Mouse (Mus musculus) forebrain, embryonic 12.5 days (tissue): ENCODE measurements around the gene Dspp. TPM values are rescaled to one million over a fixed set of nuclear protein-coding genes. Genes with fewer than 3 reads are reported as not detected.

Experiments used
- ATAC-seq: fragments of 200-750 bp; cut with Nextera tagmentation; 2 replicates; pipeline ENCODE4 v1.8.0; 2017; ENCODE audit warnings: moderate TSS enrichment; ENCODE audit not compliant: low FRiP score
- H3K27ac ChIP-seq: fragments of 300-500 bp; sonication (generic); 2 replicates; pipeline ENCODE4 v1.5.1; 2016; ENCODE audit warnings: mild to moderate bottlenecking
- H3K27me3 ChIP-seq: fragments of 300-500 bp; sonication (generic); 2 replicates; pipeline ENCODE4 v1.6.1; 2016; ENCODE audit warnings: mild to moderate bottlenecking
- H3K36me3 ChIP-seq: fragments of 300-500 bp; sonication (generic); replicated peaks from 2 replicates; pipeline ENCODE4 v1.6.1; 2016; ENCODE audit warnings: mild to moderate bottlenecking
- H3K4me1 ChIP-seq: fragments of 300-500 bp; sonication (generic); 2 replicates; pipeline ENCODE4 v1.6.1; 2016
- H3K4me2 ChIP-seq: fragments of 300-500 bp; sonication (generic); 2 replicates; pipeline ENCODE4 v1.6.1; 2016; ENCODE audit warnings: mild to moderate bottlenecking, moderate library complexity
- H3K4me3 ChIP-seq: fragments of 300-500 bp; sonication (generic); replicated peaks from 2 replicates; pipeline ENCODE4 v1.5.1; 2016; ENCODE audit warnings: mild to moderate bottlenecking
- H3K9ac ChIP-seq: fragments of 300-500 bp; sonication (generic); 2 replicates; pipeline ENCODE4 v1.6.1; 2016; ENCODE audit warnings: mild to moderate bottlenecking
- H3K9me3 ChIP-seq: fragments of 300-500 bp; sonication (generic); 2 replicates; pipeline ENCODE4 v1.6.1; 2016
- WGBS: fragments of 180-500 bp; shearing (Covaris S2); methylation state at CpG from one replicate; pipeline ENCODE4 v1.1.7; 2016; 5-methylcytosine and 5-hydroxymethylcytosine counted together
- polyA plus RNA-seq: library from polyadenylated mRNA; unstranded; fragments of >200 nt; fragmentation: Nextera tagmentation; extraction: Ambion mirVana; gene quantifications from 2 replicates; pipeline ENCODE4 v1.2.1, GENCODE M21; 2016

Gene Dspp
- polyA plus RNA-seq = not detected in 2 replicates

GRCm38 (mm10) chr5:104170412-104170811 lies at the start of gene Dspp:
TSS of gene Dspp (plus strand) at chr5:104170712.
- no peak within 1 kb of the TSS for H3K4me3 ChIP-seq
- H3K4me1 ChIP-seq = no peaks in the 10 kb centered on the region
- no peak within 1 kb of the TSS for H3K4me2 ChIP-seq
- 88% methylated on average over 7 of the region's 7 CpGs for WGBS
- no peak for ATAC-seq
- no peaks in the 10 kb centered on the region for H3K27me3 ChIP-seq
- no peak within 1 kb of the TSS for H3K27ac ChIP-seq
- H3K36me3 ChIP-seq = no peaks in the 10 kb centered on the region
- H3K9me3 ChIP-seq = no peaks in the 10 kb centered on the region
- no peak within 1 kb of the TSS for H3K9ac ChIP-seq

- Histone ChIP-seq H3K9ac (no peak overlapping the region), H3K4me2 (no peak overlapping the region), H3K27ac (no peak overlapping the region), H3K36me3 (no peaks in the 10 kb centered on the region), H3K9me3 (no peaks in the 10 kb centered on the region), H3K4me1 (no peaks in the 10 kb centered on the region), H3K27me3 (no peaks in the 10 kb centered on the region), H3K4me3 (no peak overlapping the region)
- ATAC-seq = no peak
- 92% methylated on average over 6 of the region's 6 CpGs for WGBS
Observed at GRCm38 (mm10) chr5:104124016-104124658, 46.4 kb upstream of the Dspp start.

GRCm38 (mm10) chr5:104126561-104127320 lies 43.8 kb upstream of the Dspp start:
- Histone ChIP-seq H3K9me3 (no peaks in the 10 kb centered on the region), H3K4me3 (no peak overlapping the region), H3K27me3 (no peaks in the 10 kb centered on the region), H3K4me1 (no peaks in the 10 kb centered on the region), H3K4me2 (no peak overlapping the region), H3K9ac (no peak overlapping the region), H3K36me3 (no peaks in the 10 kb centered on the region), H3K27ac (no peak overlapping the region)
- ATAC-seq = no peak
- WGBS = 89% methylated on average over 12 of the region's 12 CpGs

GRCm38 (mm10) chr5:104127351-104127750 lies 43.2 kb upstream of the Dspp start:
- 81% methylated on average over 1 of the region's 1 CpGs for WGBS
- H3K9me3 ChIP-seq = no peaks in the 10 kb centered on the region
- H3K27me3 ChIP-seq = no peaks in the 10 kb centered on the region
- H3K27ac ChIP-seq = no peak overlapping the region
- no peak overlapping the region for H3K9ac ChIP-seq
- H3K36me3 ChIP-seq = no peaks in the 10 kb centered on the region
- no peaks in the 10 kb centered on the region for H3K4me1 ChIP-seq
- no peak for ATAC-seq
- no peak overlapping the region for H3K4me3 ChIP-seq
- H3K4me2 ChIP-seq = no peak overlapping the region

GRCm38 (mm10) chr5:104128281-104129031 lies 42.1 kb upstream of the Dspp start:
- Histone ChIP-seq H3K4me2 (no peak overlapping the region), H3K36me3 (no peaks in the 10 kb centered on the region), H3K9ac (no peak overlapping the region), H3K9me3 (no peaks in the 10 kb centered on the region), H3K27ac (no peak overlapping the region), H3K4me1 (no peaks in the 10 kb centered on the region), H3K27me3 (no peaks in the 10 kb centered on the region), H3K4me3 (no peak overlapping the region)
- WGBS = 83% methylated on average over 12 of the region's 12 CpGs
- no peak for ATAC-seq

GRCm38 (mm10) chr5:104130891-104131290 lies 39.6 kb upstream of the Dspp start:
- Histone ChIP-seq H3K4me3 (no peak overlapping the region), H3K9ac (no peak overlapping the region), H3K27me3 (no peaks in the 10 kb centered on the region), H3K36me3 (no peaks in the 10 kb centered on the region), H3K4me2 (no peak overlapping the region), H3K9me3 (no peaks in the 10 kb centered on the region), H3K4me1 (no peaks in the 10 kb centered on the region), H3K27ac (no peak overlapping the region)
- WGBS = 92% methylated on average over 4 of the region's 4 CpGs
- no peak for ATAC-seq

GRCm38 (mm10) chr5:104131544-104131943 lies 39.0 kb upstream of the Dspp start:
- no peaks in the 10 kb centered on the region for H3K27me3 ChIP-seq
- no peaks in the 10 kb centered on the region for H3K36me3 ChIP-seq
- H3K4me2 ChIP-seq = no peak overlapping the region
- no peaks in the 10 kb centered on the region for H3K9me3 ChIP-seq
- no peak overlapping the region for H3K9ac ChIP-seq
- H3K4me3 ChIP-seq = no peak overlapping the region
- H3K4me1 ChIP-seq = no peaks in the 10 kb centered on the region
- H3K27ac ChIP-seq = no peak overlapping the region
- no peak for ATAC-seq
- 74% methylated on average over 4 of the region's 4 CpGs for WGBS

- Histone ChIP-seq H3K27ac (no peak overlapping the region), H3K4me3 (no peak overlapping the region), H3K4me1 (no peaks in the 10 kb centered on the region), H3K9me3 (no peaks in the 10 kb centered on the region), H3K36me3 (no peaks in the 10 kb centered on the region), H3K27me3 (no peaks in the 10 kb centered on the region), H3K9ac (no peak overlapping the region), H3K4me2 (no peak overlapping the region)
- no peak for ATAC-seq
- 80% methylated on average over 4 of the region's 4 CpGs for WGBS
Observed at GRCm38 (mm10) chr5:104133752-104134151, 36.8 kb upstream of the Dspp start.

- Histone ChIP-seq H3K36me3 (no peaks in the 10 kb centered on the region), H3K4me3 (no peak overlapping the region), H3K4me2 (no peak overlapping the region), H3K27me3 (no peaks in the 10 kb centered on the region), H3K27ac (no peak overlapping the region), H3K9me3 (no peaks in the 10 kb centered on the region), H3K4me1 (no peaks in the 10 kb centered on the region), H3K9ac (no peak overlapping the region)
- no peak for ATAC-seq
- 78% methylated on average over 10 of the region's 10 CpGs for WGBS
Observed at GRCm38 (mm10) chr5:104137920-104138541, 32.5 kb upstream of the Dspp start.

GRCm38 (mm10) chr5:104141067-104141466 lies 29.4 kb upstream of the Dspp start:
- Histone ChIP-seq H3K9me3 (no peaks in the 10 kb centered on the region), H3K4me1 (no peaks in the 10 kb centered on the region), H3K4me2 (no peak overlapping the region), H3K27ac (no peak overlapping the region), H3K36me3 (no peaks in the 10 kb centered on the region), H3K27me3 (no peaks in the 10 kb centered on the region), H3K9ac (no peak overlapping the region), H3K4me3 (no peak overlapping the region)
- ATAC-seq = no peak
- 88% methylated on average over 2 of the region's 2 CpGs for WGBS

- Histone ChIP-seq H3K9me3 (no peaks in the 10 kb centered on the region), H3K27ac (no peak overlapping the region), H3K36me3 (no peaks in the 10 kb centered on the region), H3K9ac (no peak overlapping the region), H3K4me2 (no peak overlapping the region), H3K4me1 (no peaks in the 10 kb centered on the region), H3K4me3 (no peak overlapping the region), H3K27me3 (no peaks in the 10 kb centered on the region)
- no peak for ATAC-seq
- WGBS = 88% methylated on average over 4 of the region's 4 CpGs
Observed at GRCm38 (mm10) chr5:104144057-104144456, 26.5 kb upstream of the Dspp start.

GRCm38 (mm10) chr5:104149349-104149748 lies 21.2 kb upstream of the Dspp start:
- no peaks in the 10 kb centered on the region for H3K36me3 ChIP-seq
- H3K27me3 ChIP-seq = no peaks in the 10 kb centered on the region
- H3K27ac ChIP-seq = no peak overlapping the region
- ATAC-seq = no peak
- H3K4me2 ChIP-seq = no peak overlapping the region
- no peaks in the 10 kb centered on the region for H3K9me3 ChIP-seq
- no peak overlapping the region for H3K9ac ChIP-seq
- H3K4me1 ChIP-seq = no peaks in the 10 kb centered on the region
- H3K4me3 ChIP-seq = no peak overlapping the region
- 76% methylated on average over 7 of the region's 7 CpGs for WGBS
